Mouse (Mus musculus): ENCODE data around the gene Ddx23. TPM values are rescaled to one million over a fixed set of nuclear protein-coding genes. Genes with fewer than 3 reads are reported as not detected.
A peak's percentile ranks its signal among the peaks of the same experiment; 100 is the strongest.

The Ddx23 gene
- polyA plus RNA-seq, 1 experiment from 2014 or later = 15.6 TPM

DNA sequence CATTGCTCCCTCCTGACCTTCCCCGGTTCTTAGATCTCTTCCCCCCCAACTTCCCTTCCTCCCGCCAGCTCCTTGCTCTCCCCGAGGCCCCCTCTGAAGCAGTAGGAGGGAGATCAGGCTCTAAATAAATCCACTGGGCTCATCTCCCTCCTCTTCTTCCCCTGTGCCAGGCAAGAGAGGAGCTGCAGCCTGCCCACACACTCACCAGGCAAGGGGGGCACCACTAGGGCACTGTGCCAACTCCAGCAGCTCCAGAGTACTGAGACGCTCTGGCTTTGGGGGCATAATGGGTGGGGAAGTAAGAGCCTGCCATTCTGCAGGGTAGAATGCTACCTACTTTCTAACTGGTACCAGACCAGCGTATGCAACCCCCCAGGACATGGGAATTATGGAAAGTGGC lies 26.2 kb downstream of the Ddx23 start:
- peaks cover 13% of the 10 kb centered on the region for H3K36me3 ChIP-seq
- 0 out of 2 replicates have a peak overlapping the region, but pooled peaks have one; percentile 32 for H3K27ac ChIP-seq
- no peak for DNase-seq (ENCODE audit: low spot score)
- peaks cover 64% of the 10 kb centered on the region for H3K27me3 ChIP-seq (ENCODE audit: insufficient read depth, poor library complexity, severe bottlenecking)
- 49% methylated on average over 5 of the region's 5 CpGs for WGBS
- 0 out of 2 replicates have a peak overlapping the region, but pooled peaks have one; percentile 90 for H3K4me3 ChIP-seq
- H3K9me3 ChIP-seq = no peaks in the 10 kb centered on the region
- peaks cover 54% of the 10 kb centered on the region for H3K4me1 ChIP-seq

DNA sequence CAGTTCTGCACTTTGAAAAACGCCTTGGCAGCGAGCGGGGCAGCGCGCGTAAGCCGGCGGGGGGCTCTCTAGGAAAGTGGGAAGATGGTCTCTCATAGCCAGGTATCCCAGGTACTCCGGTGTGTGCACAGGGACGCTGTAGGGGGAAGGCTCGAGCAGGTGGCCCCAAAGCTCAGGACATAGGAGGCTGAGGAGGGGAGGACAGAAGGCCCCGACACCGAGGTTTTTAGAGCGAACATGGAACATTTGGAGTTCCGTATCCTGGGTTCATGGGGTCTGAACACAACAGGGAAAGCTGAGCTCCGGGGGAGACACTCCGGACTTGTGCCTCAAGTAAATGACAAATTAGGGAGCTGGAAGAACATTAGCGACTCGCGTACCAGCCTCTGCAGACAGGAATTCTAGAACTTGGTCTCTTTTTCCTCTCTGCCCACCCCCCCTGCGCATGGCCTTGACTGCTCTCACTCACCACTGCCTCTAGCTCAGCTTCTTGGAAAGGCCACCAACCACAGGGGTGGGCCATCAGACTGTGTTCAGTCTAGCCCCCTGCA lies 27.3 kb downstream of the Ddx23 start:
- no peaks in the 10 kb centered on the region for H3K9me3 ChIP-seq
- under 1% methylated on average over 21 of the region's 21 CpGs for WGBS
- peaks cover 5% of the 10 kb centered on the region for H3K36me3 ChIP-seq
- H3K4me3 ChIP-seq = peak overlapping the region; percentile 90
- H3K4me1 ChIP-seq = peaks cover 65% of the 10 kb centered on the region
- DNase-seq (ENCODE audit: low spot score) = no peak
- peak overlapping the region; percentile 92 for H3K27ac ChIP-seq
- peaks cover 75% of the 10 kb centered on the region for H3K27me3 ChIP-seq (ENCODE audit: insufficient read depth, poor library complexity, severe bottlenecking)

DNA sequence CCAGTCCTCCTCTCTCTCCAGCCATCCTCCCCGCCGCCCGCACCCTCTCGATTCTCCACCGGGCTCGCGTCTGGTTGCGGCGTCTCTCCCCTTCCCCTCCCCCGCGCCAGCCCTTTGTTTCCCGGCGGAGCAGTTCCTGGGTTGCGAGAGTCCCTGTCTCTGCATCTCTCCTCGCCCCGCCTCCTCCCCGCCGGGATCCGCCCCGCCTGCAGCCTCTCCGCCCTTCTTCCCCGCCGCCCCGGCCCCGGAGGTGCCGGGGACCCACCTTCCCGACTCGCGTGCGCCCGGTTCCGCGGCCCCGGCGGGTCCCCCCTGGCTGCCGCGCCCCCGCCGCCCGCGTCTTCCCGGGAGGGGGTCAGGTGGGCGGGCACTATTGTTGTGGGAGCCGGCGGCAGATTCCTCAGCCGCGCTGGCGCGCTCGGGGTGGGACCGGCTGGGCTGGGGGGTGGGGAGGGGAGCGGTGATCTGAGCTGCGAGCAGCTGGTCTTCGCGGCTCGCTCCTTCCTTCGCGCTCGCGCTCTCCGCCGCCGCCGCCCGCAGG lies 28.1 kb downstream of the Ddx23 start:
- DNase-seq (ENCODE audit: low spot score) = no peak
- Histone ChIP-seq H3K4me1 (peaks cover 67% of the 10 kb centered on the region), H3K4me3 (peak overlapping the region; percentile 90), H3K9me3 (no peaks in the 10 kb centered on the region), H3K36me3 (peaks cover 3% of the 10 kb centered on the region; the same call in 1 of the 2 replicates), H3K27me3 (ENCODE audit: insufficient read depth, poor library complexity, severe bottlenecking) (peaks cover 83% of the 10 kb centered on the region), H3K27ac (peak overlapping the region; percentile 92)
- WGBS = under 1% methylated on average over 64 of the region's 65 CpGs

DNA sequence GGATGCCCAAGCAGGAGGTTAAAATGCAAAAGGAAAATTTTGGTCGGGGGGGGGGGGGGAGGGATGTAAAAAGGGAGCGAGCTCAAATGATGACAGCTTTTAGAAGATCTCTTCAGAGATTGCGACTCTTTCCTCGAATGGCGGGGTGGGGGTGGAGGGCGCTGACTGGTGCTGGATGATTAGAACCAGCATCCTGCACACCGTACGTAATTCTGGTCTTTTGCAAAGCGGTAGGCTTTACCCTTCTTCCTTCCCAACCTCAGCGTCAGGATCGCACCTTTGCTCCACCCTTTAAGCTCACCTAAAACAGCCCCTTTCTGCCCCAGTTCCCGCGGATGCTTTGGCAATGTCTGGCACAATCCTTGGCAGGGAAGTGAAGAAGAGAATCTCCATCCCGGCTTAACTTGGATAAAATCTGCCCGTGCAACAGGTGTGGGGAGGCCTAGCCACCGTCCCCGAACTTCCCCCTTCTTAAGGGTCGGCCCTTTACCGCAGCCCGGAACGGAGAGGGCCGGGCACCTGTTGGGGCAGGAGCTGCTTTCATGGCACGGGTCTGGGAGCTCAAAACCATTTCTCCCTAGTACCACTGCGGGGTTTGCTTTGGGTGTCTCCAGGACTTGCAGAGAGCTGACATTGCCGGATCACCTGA lies 28.7 kb downstream of the Ddx23 start:
- peaks cover 73% of the 10 kb centered on the region for H3K4me1 ChIP-seq
- H3K27me3 ChIP-seq (ENCODE audit: insufficient read depth, poor library complexity, severe bottlenecking) = peaks cover 87% of the 10 kb centered on the region
- under 1% methylated on average over 25 of the region's 25 CpGs for WGBS
- H3K4me3 ChIP-seq = peak overlapping the region; percentile 90
- no peaks in the 10 kb centered on the region for H3K9me3 ChIP-seq
- H3K36me3 ChIP-seq = no peaks in the 10 kb centered on the region
- peak overlapping the region; percentile 92 for H3K27ac ChIP-seq
- DNase-seq (ENCODE audit: low spot score) = no peak

DNA sequence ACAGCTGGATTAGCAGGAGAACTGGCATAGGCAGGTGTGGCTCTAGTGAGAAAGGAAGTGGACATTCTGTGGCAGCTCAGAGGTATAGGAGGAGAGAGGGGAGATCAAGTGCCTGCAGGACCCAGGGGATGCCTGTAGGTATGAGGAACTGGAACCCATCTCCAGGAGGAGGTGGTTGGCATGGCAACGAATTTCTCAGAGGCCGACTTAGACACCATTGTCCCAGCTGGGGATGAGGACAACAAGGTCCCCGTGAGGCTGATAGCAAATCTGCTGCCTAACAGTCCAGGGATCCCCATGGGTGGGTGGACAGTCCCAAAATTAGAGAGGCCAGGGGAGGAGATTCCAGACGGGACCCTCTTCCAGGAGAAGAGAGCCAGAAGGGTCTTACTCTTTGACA lies 29.8 kb downstream of the Ddx23 start:
- peaks cover 81% of the 10 kb centered on the region for H3K4me1 ChIP-seq
- peaks cover 98% of the 10 kb centered on the region for H3K27me3 ChIP-seq (ENCODE audit: insufficient read depth, poor library complexity, severe bottlenecking)
- H3K4me3 ChIP-seq = peak overlapping the region; percentile 60
- no peaks in the 10 kb centered on the region for H3K36me3 ChIP-seq
- DNase-seq (ENCODE audit: low spot score) = no peak
- H3K9me3 ChIP-seq = no peaks in the 10 kb centered on the region
- 3% methylated on average over 4 of the region's 4 CpGs for WGBS
- peak overlapping the region; percentile 80 for H3K27ac ChIP-seq

DNA sequence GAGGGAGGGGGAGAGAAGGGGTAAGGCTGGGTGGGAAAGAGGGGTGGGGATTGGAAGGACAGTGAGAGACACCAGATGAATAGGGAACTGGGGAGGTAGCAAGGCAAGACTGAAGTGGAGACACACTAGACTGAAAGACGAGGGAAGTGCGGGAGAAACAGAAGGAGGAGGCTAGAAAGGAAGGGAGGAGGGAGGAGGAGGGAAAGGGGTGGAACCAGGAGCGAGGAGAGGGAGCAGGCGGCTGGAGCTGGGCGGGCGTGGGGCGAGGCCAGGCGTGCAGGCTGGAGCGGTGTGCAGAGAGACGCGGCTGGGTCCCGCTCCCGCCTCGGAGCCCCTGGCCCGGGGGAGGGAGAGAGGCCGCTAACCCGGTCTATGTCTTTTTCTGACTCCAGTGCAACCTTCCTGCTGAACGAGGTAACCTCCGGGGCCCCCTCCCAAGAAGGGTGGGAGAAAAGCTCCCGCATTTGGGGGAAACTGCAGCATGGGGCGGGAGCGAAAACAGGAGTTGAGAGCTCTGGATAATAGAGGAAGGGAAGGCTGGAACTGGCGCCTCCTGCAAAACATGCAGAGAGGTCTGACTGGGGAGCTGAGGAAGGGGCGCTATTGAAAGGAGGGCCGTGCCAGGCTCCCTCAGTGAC lies 30.5 kb downstream of the Ddx23 start:
- Histone ChIP-seq H3K27ac (peak overlapping the region; percentile 80), H3K9me3 (no peaks in the 10 kb centered on the region), H3K27me3 (ENCODE audit: insufficient read depth, poor library complexity, severe bottlenecking) (peaks cover 92% of the 10 kb centered on the region), H3K36me3 (no peaks in the 10 kb centered on the region), H3K4me3 (peak overlapping the region; percentile 60), H3K4me1 (peaks cover 81% of the 10 kb centered on the region)
- 0% methylated on average over 24 of the region's 25 CpGs for WGBS
- DNase-seq (ENCODE audit: low spot score) = no peak

DNA sequence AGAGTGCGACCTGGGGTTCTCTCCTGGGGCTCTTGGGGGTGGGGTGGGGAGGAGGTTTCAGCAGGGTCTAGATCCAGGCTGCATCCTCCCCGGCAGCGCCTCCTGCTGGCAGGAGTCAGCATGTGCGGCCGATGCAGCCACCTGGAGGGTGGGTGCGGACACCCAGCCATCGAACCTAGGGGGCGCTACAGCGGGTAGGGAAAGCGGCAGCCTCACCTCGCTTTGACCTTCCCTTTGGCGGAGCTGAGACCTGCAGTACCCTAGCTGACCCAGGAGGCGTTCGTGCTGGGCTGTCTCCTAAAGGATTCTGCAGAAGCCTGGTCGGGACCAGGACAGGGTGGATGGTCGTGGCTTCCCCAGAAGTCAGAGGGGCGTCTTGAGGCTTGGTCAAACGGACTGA lies 31.2 kb downstream of the Ddx23 start:
- Histone ChIP-seq H3K27me3 (ENCODE audit: insufficient read depth, poor library complexity, severe bottlenecking) (peaks cover 85% of the 10 kb centered on the region), H3K27ac (peak overlapping the region; percentile 80), H3K36me3 (no peaks in the 10 kb centered on the region), H3K9me3 (no peaks in the 10 kb centered on the region), H3K4me3 (peak overlapping the region; percentile 60), H3K4me1 (peaks cover 79% of the 10 kb centered on the region)
- WGBS = 0% methylated on average over 18 of the region's 18 CpGs
- peak; percentile 90 for DNase-seq (ENCODE audit: low spot score)

DNA sequence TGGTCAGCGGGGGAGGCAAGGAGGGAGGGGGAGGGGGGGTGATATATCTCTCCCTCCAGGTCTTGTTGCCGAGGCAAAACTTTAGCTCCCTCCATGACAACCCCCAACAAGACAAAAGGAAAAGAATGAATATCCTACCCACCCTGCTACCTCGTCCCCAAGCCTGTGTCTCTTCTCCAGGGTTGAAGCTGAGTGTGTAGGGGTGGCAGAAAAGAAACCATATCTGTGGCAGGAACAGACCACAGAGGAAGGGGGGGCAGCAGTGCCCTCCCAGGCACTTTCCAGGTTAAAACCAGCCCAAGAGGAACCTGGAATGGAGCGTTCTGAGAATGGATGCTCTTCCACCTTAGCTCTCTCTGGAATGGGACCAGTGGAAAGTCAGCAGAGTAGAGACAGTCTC lies 32.2 kb downstream of the Ddx23 start, which contains the start of gene Cacnb3:
Gene Cacnb3, plus strand, starts transcription at position 301 of the 400 bp plus-strand sequence.
- DNase-seq (ENCODE audit: low spot score) = no peak
- no peaks in the 10 kb centered on the region for H3K36me3 ChIP-seq
- peaks cover 75% of the 10 kb centered on the region for H3K27me3 ChIP-seq (ENCODE audit: insufficient read depth, poor library complexity, severe bottlenecking)
- peaks cover 72% of the 10 kb centered on the region for H3K4me1 ChIP-seq
- H3K4me3 ChIP-seq = peak within 1 kb of the TSS; percentile 60
- WGBS = 27% methylated on average over 4 of the region's 4 CpGs
- no peaks in the 10 kb centered on the region for H3K9me3 ChIP-seq
- H3K27ac ChIP-seq = peak within 1 kb of the TSS; percentile 80

DNA sequence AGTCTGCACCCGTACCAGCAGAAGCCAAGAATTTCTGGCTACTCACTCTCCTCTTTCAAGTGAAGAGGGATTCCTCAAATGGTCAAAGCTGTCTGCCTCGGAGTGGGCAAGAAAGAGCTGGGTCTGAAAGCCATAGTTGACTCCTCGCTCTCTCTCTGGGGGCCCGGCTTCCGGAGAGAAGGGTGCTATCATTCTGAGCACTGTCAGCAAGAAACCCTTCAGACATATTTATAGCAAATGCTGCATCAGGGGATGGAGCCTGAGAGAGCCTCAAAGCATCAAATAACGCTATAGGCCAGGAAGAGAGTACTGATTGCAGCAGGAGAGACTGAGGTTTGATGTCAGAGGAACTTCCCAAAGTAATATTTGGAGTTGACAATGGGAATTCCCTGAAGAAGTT lies 33.2 kb downstream of the Ddx23 start:
- no peak for DNase-seq (ENCODE audit: low spot score)
- Histone ChIP-seq H3K4me1 (peaks cover 61% of the 10 kb centered on the region), H3K9me3 (no peaks in the 10 kb centered on the region), H3K27me3 (ENCODE audit: insufficient read depth, poor library complexity, severe bottlenecking) (peaks cover 64% of the 10 kb centered on the region), H3K36me3 (no peaks in the 10 kb centered on the region), H3K27ac (peak overlapping the region; percentile 71; the same call in 1 of the 2 replicates), H3K4me3 (peak overlapping the region; percentile 44)
- WGBS = 35% methylated on average over 6 of the region's 6 CpGs

DNA sequence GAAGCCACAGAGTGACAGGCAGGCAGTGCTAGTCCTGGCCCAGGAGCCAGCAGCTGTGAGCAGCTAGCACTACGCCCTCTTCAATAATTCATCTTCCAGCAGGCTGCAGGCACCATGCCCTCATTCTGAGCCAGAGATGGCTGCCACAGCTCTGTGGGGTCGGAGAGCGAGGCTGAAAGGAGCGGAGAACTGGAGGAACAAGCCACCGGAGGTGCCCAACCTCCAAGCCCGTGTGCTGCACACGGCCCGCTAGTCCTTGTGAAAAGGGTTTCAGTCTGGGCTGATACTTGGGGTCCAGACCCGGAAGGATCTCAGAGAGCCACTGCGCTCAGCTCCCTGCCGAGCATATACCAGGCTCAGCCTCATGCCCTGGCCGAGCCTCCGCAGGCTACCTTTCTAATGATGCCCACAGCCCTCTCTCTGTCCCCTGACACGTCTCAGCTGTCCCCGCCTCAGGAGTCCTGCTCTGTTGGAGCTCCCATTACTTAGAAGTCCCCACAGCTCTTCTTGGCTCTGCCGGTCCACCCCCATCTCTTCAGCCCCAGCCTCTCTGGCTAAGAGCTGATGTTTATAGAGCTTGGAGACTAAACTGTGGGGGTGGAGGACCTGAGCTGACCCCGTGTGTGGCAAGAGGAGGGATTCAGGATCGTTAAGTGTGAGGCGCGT lies 34.0 kb downstream of the Ddx23 start:
- DNase-seq (ENCODE audit: low spot score) = no peak
- Histone ChIP-seq H3K36me3 (no peaks in the 10 kb centered on the region), H3K27me3 (ENCODE audit: insufficient read depth, poor library complexity, severe bottlenecking) (peaks cover 57% of the 10 kb centered on the region), H3K27ac (peak overlapping the region; percentile 71), H3K4me3 (peak overlapping the region; percentile 44), H3K9me3 (no peaks in the 10 kb centered on the region), H3K4me1 (peaks cover 55% of the 10 kb centered on the region)
- 15% methylated on average over 20 of the region's 20 CpGs for WGBS

DNA sequence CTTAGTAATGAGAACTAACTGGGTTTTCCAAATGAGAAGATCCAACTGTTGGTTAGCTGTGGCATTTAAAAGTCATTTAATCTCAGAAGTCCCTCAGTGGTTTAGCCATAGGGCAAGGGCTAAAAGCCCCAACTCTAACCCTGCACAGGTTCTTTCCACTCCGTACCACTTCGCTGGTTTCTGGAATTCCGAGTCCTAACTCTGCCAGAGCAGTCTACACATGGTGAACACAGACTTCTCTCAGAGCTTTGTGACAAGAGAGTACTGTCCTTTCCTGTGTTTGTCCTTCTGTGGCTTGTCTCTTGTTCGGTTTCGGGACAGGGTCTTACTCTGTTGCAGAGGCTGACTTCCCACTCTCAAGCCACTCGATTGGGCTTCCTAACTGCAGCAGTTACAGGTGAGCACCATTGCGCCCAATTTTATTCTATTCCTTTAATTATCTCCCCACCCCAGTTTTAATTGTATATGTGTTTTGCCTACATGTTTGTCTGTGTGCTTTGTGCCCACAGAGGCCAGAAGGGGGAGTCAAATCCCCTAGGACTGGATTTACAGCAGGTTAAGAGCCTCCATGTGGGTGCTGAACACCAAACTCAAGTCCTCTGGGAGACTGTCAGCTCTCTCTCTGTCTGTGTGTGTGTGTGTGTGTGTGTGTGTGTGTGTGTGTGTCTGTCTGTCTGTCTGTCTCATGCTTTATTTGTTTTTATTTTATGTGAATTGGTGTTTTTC lies 36.0 kb downstream of the Ddx23 start:
- H3K9me3 ChIP-seq = no peaks in the 10 kb centered on the region
- WGBS = 74% methylated on average over 7 of the region's 7 CpGs
- no peak for DNase-seq (ENCODE audit: low spot score)
- H3K36me3 ChIP-seq = no peaks in the 10 kb centered on the region
- H3K4me1 ChIP-seq = peaks cover 41% of the 10 kb centered on the region
- peaks cover 41% of the 10 kb centered on the region for H3K27me3 ChIP-seq (ENCODE audit: insufficient read depth, poor library complexity, severe bottlenecking)
- no peak overlapping the region for H3K4me3 ChIP-seq
- no peak overlapping the region for H3K27ac ChIP-seq

DNA sequence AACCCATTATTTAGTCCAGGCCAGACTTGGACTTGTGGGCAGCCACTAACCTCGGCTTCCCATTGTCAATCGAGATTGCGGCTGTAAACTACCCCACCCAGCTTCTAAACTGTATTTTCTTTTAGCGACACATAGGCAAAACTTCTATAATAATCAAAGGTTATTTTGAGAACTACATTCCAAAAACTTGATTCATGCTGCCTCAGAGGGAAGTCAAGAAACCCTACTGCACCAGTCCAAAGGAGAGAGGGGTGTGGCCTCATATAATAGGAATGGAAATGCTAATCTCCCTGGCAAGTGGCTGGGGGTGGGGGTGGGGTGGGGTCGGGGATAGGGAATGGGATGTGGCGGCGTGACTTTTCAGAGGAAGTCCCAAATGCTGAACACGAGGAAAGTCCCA lies 36.6 kb downstream of the Ddx23 start:
- peaks cover 35% of the 10 kb centered on the region for H3K4me1 ChIP-seq

More for the DNA sequence above, 36.6 kb downstream of the Ddx23 start:
- H3K36me3 ChIP-seq = no peaks in the 10 kb centered on the region
- no peaks in the 10 kb centered on the region for H3K9me3 ChIP-seq
- no peak overlapping the region for H3K27ac ChIP-seq
- no peak overlapping the region for H3K4me3 ChIP-seq
- DNase-seq (ENCODE audit: low spot score) = no peak
- 36% methylated on average over 8 of the region's 8 CpGs for whole genome bisulfite sequencing
- peaks cover 35% of the 10 kb centered on the region for H3K27me3 ChIP-seq (ENCODE audit: insufficient read depth, poor library complexity, severe bottlenecking)
